Mouse (Mus musculus): Measurements from ENCODE around the gene Rell1. TPM values are rescaled to one million over a fixed set of nuclear protein-coding genes. Genes with fewer than 3 reads are reported as not detected.

The Rell1 gene
- polyA plus RNA-seq, 1 experiment from 2014 or later: 7.9 TPM

DNA sequence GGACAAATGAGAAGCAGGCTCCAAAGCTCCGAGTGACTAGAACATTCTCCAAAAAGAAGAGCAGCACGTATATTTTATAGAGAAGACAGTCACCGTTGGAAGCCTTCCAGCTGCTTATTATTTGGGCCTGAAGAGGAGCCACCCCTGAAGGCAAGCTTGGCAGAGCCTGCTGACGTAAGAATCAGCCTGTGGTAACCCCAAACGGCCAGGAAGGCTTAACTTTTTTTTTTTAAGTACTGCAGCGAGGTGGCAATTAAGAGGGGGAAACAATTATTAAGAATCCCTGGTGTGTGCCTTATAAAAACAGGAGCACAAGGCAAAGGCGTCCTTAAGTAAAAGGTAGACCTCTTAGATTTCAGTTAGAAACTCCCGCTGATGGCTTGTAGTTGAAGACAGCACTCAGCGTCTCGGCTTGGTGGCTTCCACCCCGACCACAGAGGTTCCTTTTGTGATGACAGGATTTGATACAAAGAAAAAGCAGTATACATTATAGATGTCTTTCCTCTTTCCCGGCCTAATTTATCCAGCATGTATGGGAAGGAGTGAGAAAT lies 1.0 kb downstream of the Rell1 start:
- Histone ChIP-seq H3K27me3 (replicated peaks) (no peaks in the 10 kb centered on the region), H3K36me3 (no peaks in the 10 kb centered on the region), H3K4me1 (peaks cover 17% of the 10 kb centered on the region), H3K4me2 (peak overlapping the region; percentile 87), H3K9ac (replicated peaks) (peak overlapping the region; percentile 70), H3K27ac (replicated peaks) (no peak overlapping the region), H3K9me3 (replicated peaks) (no peaks in the 10 kb centered on the region), H3K4me3 (replicated peaks) (peak overlapping the region; percentile 73)
- ATAC-seq (ENCODE audit: low FRiP score): no peak
- WGBS: 2% methylated on average over 12 of the region's 12 CpGs

DNA sequence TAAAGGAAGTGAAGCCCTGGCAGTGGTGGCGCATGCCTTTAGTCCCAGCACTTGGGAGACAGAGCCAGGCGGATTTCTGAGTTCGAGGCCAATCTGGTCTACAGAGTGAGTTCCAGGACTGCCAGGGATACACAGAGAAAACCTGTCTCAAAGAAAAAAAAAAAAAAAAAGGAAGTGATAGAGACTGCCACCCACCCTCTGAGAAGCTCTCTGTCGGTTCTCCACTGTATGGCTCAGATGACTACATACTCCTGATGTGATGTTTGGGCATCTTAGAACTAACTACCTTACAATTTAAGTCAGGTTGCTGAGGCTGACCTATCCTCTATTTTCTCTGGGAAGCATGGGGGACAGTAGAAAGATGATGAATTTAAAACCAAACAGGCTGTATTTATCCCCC lies 2.3 kb downstream of the Rell1 start:
- H3K9me3 ChIP-seq (replicated peaks): no peaks in the 10 kb centered on the region
- H3K27ac ChIP-seq (replicated peaks): no peak overlapping the region
- WGBS: 88% methylated on average over 4 of the region's 4 CpGs
- H3K4me1 ChIP-seq: peaks cover 17% of the 10 kb centered on the region
- no peak overlapping the region for H3K4me3 ChIP-seq (replicated peaks)
- no peak for ATAC-seq (ENCODE audit: low FRiP score)
- no peaks in the 10 kb centered on the region for H3K27me3 ChIP-seq (replicated peaks)
- H3K36me3 ChIP-seq: no peaks in the 10 kb centered on the region
- no peak overlapping the region for H3K9ac ChIP-seq (replicated peaks)
- H3K4me2 ChIP-seq: no peak overlapping the region

DNA sequence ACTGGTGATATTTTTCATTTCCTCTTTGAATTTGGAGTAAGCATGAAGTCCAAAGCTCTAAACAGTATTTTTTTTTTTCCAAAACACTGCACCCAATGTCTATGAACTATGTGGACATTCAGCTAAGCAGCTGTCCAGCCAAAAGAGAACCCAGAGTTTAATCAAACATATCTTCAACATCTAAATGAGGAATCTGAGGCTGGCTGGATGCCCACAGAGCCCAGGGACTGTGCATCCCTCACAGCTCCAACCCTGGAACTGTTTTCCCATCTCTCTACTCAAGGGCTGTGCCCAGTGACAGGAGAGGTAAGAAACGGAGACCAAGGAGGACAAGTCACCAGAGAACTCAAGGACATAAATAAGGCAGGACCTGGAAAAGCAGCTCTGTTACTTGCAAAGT lies 2.8 kb downstream of the Rell1 start:
- Histone ChIP-seq H3K4me2 (no peak overlapping the region), H3K27ac (replicated peaks) (no peak overlapping the region), H3K9ac (replicated peaks) (no peak overlapping the region), H3K9me3 (replicated peaks) (no peaks in the 10 kb centered on the region), H3K4me1 (peaks cover 17% of the 10 kb centered on the region), H3K27me3 (replicated peaks) (no peaks in the 10 kb centered on the region), H3K4me3 (replicated peaks) (no peak overlapping the region), H3K36me3 (no peaks in the 10 kb centered on the region)
- 88% methylated on average over 1 of the region's 1 CpGs for WGBS
- ATAC-seq (ENCODE audit: low FRiP score): no peak

DNA sequence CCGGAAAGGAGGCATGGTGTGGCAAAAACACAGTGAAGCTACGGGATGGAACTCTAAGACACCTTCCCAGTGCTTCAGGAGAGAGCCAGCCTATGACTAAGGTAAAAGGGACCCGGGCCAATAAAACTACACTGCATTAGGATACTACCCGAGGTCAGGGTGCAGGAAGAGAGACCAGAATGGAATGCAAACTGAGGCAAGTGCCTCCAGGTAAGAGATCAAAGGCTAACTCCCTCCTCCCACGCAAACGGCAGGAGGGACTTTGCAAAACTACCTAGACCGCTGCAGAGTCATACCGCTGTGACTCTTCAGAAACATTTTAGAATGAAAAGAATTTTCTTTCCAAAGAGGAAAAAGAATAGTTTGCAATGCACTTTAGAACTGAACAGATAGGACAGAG lies 4.1 kb downstream of the Rell1 start:
- 62% methylated on average over 8 of the region's 8 CpGs for WGBS
- no peak overlapping the region for H3K27ac ChIP-seq (replicated peaks)
- no peak overlapping the region for H3K4me3 ChIP-seq (replicated peaks)
- no peaks in the 10 kb centered on the region for H3K36me3 ChIP-seq
- H3K9me3 ChIP-seq (replicated peaks): no peaks in the 10 kb centered on the region
- H3K4me1 ChIP-seq: peaks cover 17% of the 10 kb centered on the region
- H3K4me2 ChIP-seq: no peak overlapping the region
- ATAC-seq (ENCODE audit: low FRiP score): no peak
- H3K27me3 ChIP-seq (replicated peaks): no peaks in the 10 kb centered on the region
- no peak overlapping the region for H3K9ac ChIP-seq (replicated peaks)

DNA sequence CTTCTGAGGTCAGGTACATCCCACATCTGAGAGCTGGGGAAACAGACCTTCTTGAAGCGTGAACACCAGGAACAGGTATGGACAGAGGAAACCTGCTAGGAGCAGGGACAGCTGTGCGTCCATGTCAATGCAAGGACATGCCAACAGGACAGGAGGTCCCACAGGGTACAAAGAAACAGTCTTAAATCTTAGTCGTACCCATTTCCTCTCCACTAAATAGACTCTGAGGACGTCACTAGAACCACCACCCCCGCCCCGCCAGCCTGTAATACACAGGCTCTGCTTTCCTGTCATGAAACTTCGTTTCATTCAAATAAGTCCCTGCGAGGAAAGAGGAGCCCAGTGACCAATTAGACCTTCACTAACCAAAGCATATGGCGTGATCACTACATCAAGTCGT lies 7.0 kb downstream of the Rell1 start:
- Histone ChIP-seq H3K27ac (replicated peaks) (no peak overlapping the region), H3K36me3 (no peaks in the 10 kb centered on the region), H3K4me2 (no peak overlapping the region), H3K27me3 (replicated peaks) (no peaks in the 10 kb centered on the region), H3K9ac (replicated peaks) (no peak overlapping the region), H3K4me3 (replicated peaks) (no peak overlapping the region), H3K4me1 (peaks cover under 1% of the 10 kb centered on the region; the same call in 1 of the 2 replicates), H3K9me3 (replicated peaks) (no peaks in the 10 kb centered on the region)
- no peak for ATAC-seq (ENCODE audit: low FRiP score)
- WGBS: 79% methylated on average over 10 of the region's 10 CpGs

DNA sequence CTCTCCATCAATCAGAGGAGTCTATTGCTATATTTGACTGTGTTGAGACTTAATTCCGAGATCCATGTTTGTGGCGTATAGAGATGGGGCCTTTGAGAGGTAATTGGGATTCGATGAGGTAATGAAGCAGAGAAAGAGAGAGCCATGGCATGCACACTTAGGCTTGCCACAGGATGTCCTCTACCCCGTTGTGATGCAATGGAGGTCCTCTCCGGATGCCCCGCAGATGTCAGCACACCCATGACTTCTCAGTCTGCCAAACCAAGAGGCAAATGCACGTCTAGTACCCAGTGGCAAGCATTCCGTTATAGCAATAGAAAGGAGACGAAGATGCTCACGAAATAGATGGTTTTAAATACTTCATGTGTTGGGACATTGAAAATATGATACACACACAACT lies 8.1 kb downstream of the Rell1 start:
- Histone ChIP-seq H3K27me3 (replicated peaks) (no peaks in the 10 kb centered on the region), H3K9me3 (replicated peaks) (no peaks in the 10 kb centered on the region), H3K4me1 (no peaks in the 10 kb centered on the region), H3K4me2 (no peak overlapping the region), H3K36me3 (no peaks in the 10 kb centered on the region), H3K27ac (replicated peaks) (no peak overlapping the region), H3K4me3 (replicated peaks) (no peak overlapping the region), H3K9ac (replicated peaks) (no peak overlapping the region)
- ATAC-seq (ENCODE audit: low FRiP score): no peak
- WGBS: 91% methylated on average over 10 of the region's 10 CpGs

DNA sequence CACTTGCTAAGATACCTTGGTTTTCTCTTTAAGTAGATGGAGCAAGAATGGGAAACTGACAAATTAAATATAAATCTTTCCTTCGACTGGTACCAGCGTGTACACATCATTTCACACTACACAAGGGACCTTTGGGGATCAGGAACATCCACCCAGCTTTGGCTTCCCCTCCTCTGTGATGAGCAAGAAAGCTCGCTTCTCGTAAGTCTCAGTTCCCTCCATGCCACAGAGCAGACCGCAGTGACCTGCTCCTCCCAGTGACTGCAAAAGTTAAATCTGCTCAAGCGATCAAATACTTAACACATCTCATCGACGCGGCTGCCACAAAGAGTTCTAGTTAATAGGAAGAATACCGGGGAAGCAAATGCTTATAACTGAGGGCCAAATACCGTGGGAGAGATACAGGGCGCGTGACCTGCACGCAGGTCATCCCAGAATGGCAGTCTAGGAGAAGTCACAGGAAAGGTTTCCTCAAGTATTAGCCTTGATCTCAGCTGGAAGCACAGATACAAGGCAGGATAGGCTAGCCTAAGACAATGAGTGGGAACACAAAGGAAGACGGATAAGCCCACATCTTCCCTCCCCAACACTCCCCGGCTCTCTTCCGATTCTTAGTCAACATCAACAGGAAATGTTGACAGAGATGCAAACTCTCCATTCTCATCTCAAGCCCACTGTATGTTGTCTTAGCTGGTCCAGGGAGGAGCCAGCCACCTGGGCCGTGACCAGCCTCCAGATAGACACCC lies 9.6 kb downstream of the Rell1 start:
- Histone ChIP-seq H3K36me3 (no peaks in the 10 kb centered on the region), H3K4me2 (no peak overlapping the region), H3K4me3 (replicated peaks) (no peak overlapping the region), H3K9ac (replicated peaks) (no peak overlapping the region), H3K4me1 (no peaks in the 10 kb centered on the region), H3K27me3 (replicated peaks) (no peaks in the 10 kb centered on the region), H3K9me3 (replicated peaks) (no peaks in the 10 kb centered on the region), H3K27ac (replicated peaks) (no peak overlapping the region)
- ATAC-seq (ENCODE audit: low FRiP score): no peak
- WGBS: 79% methylated on average over 18 of the region's 18 CpGs

DNA sequence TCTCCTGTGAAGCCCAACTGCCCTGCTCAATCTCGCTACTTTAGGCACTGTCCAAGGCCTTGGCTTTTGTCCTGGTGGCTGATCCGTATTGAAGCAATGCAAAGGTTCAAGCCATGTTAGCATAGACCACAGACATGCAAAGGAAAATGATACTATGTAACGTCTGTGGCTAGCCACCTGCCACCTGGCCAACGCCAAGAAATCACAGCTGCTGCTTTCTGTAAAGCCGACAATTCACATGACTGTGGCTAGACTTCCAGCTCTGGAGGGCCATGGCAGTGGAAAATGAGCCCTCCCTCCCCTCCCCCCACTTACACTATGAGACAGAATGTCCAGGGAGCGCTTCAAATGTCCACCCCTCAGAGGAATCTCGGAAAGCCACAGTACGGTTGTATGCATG lies 11.1 kb downstream of the Rell1 start:
- Histone ChIP-seq H3K4me1 (no peaks in the 10 kb centered on the region), H3K4me2 (no peak overlapping the region), H3K9me3 (replicated peaks) (no peaks in the 10 kb centered on the region), H3K27ac (replicated peaks) (no peak overlapping the region), H3K27me3 (replicated peaks) (no peaks in the 10 kb centered on the region), H3K4me3 (replicated peaks) (no peak overlapping the region), H3K9ac (replicated peaks) (no peak overlapping the region), H3K36me3 (no peaks in the 10 kb centered on the region)
- 78% methylated on average over 8 of the region's 8 CpGs for whole genome bisulfite sequencing
- ATAC-seq (ENCODE audit: low FRiP score): no peak

DNA sequence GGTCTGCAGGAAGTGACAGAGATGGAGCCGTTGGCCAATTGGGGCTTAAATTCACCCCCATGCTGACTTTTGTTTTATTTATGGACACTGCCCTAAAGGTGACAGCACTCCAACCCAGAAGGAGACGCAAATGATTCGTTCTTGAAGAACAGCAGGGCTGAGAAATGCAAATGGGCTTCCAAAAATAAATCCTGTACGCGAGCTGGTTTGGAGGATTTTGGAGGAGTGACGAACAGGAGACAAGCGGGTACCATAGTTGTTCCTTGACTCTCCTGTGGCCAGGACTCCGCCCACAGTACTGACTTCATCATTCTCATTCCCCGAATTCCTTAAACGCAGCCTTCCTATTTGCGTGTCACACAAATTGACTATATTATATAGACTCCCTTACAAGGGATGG lies 12.3 kb downstream of the Rell1 start:
- 89% methylated on average over 11 of the region's 11 CpGs for WGBS
- Histone ChIP-seq H3K4me3 (replicated peaks) (no peak overlapping the region), H3K9ac (replicated peaks) (no peak overlapping the region), H3K9me3 (replicated peaks) (no peaks in the 10 kb centered on the region), H3K4me1 (peaks cover 3% of the 10 kb centered on the region; the same call in 1 of the 2 replicates), H3K36me3 (no peaks in the 10 kb centered on the region), H3K4me2 (no peak overlapping the region), H3K27ac (replicated peaks) (no peak overlapping the region), H3K27me3 (replicated peaks) (no peaks in the 10 kb centered on the region)
- ATAC-seq (ENCODE audit: low FRiP score): no peak

DNA sequence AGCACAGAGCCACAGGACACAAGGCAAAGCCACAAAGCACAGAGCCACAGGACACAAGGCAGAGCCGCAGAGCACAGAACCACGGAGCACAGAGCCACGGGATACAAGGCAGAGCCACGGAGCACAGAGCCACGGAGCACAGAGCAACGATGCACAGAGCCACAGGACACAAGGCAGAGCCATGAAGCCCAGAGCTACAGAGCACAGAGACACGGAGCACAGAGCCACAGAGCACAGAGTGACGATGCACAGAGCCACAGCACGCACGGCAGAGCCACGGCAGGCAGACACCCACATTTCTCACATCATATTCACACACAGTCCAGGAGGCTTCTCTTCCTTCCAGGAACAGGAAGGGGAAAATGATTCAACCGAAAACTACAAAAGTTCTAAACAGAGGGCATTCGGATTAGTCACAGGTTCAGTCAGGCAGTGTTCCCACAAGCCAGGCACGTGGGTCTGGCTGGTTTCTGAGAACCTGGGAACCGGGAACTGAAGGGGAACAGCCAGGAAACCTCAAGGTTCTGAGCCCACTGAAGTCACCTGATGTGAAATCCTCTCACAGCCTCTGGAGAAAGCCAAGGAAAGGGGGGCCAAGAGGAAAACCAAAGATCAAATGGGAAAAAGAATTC lies 15.2 kb downstream of the Rell1 start:
- Histone ChIP-seq H3K36me3 (no peaks in the 10 kb centered on the region), H3K4me1 (peaks cover 3% of the 10 kb centered on the region; the same call in 1 of the 2 replicates), H3K4me3 (replicated peaks) (no peak overlapping the region), H3K27ac (replicated peaks) (no peak overlapping the region), H3K4me2 (no peak overlapping the region), H3K9ac (replicated peaks) (no peak overlapping the region), H3K9me3 (replicated peaks) (no peaks in the 10 kb centered on the region), H3K27me3 (replicated peaks) (no peaks in the 10 kb centered on the region)
- 92% methylated on average over 14 of the region's 15 CpGs for WGBS
- no peak for ATAC-seq (ENCODE audit: low FRiP score)

DNA sequence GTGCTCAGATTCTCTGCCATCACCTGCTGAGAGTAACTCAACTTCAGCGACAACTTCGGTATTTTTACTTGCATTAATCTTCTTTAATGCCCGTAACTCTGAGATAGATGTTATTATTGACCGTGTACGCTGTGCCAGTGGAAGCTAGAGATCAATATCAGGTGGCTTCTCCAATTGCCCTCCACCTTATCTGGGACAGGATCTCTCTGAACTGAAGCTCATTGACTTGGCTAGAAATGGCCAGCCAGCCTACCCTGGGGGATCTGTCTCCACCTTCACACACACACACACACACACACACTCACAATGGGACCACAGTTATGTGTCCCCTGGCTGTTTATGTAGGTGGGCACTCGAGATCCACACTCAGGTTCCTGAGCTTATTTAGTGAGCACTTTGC lies 16.7 kb downstream of the Rell1 start:
- H3K9me3 ChIP-seq (replicated peaks): no peaks in the 10 kb centered on the region
- no peak overlapping the region for H3K27ac ChIP-seq (replicated peaks)
- H3K9ac ChIP-seq (replicated peaks): no peak overlapping the region
- 90% methylated on average over 6 of the region's 6 CpGs for WGBS
- H3K4me3 ChIP-seq (replicated peaks): no peak overlapping the region
- no peaks in the 10 kb centered on the region for H3K27me3 ChIP-seq (replicated peaks)
- H3K36me3 ChIP-seq: no peaks in the 10 kb centered on the region
- H3K4me2 ChIP-seq: no peak overlapping the region
- ATAC-seq (ENCODE audit: low FRiP score): no peak
- H3K4me1 ChIP-seq: peaks cover 3% of the 10 kb centered on the region; the same call in 1 of the 2 replicates

DNA sequence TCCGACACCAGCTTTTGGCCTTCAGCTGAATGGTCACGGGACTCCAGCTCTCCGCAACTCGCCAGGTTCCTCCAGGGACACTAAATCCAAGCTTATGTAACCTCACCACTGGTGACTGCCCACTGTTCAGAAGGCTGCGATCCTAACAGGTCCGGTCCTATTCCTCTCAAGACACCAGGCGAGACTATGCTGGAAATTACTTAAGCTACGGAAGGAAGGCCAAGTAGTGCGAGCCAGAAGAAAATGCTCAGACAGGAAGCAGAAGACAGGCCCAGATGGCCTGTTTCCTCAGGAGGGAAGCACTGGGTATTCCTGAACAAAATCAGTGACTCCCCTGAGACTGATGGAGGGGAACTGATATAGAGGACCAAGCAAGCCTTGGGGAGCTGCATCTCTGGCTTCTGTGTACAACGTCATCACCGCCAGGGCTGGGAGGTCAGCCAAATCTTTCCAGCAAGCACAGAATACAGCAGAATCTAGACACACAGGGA lies 17.2 kb downstream of the Rell1 start:
- 84% methylated on average over 11 of the region's 11 CpGs for WGBS
- no peaks in the 10 kb centered on the region for H3K27me3 ChIP-seq (replicated peaks)
- H3K36me3 ChIP-seq: no peaks in the 10 kb centered on the region
- no peaks in the 10 kb centered on the region for H3K9me3 ChIP-seq (replicated peaks)
- H3K4me2 ChIP-seq: no peak overlapping the region
- no peak overlapping the region for H3K9ac ChIP-seq (replicated peaks)
- ATAC-seq (ENCODE audit: low FRiP score): no peak
- peaks cover 3% of the 10 kb centered on the region; the same call in 1 of the 2 replicates for H3K4me1 ChIP-seq
- H3K27ac ChIP-seq (replicated peaks): no peak overlapping the region
- no peak overlapping the region for H3K4me3 ChIP-seq (replicated peaks)

All from neural tube, embryonic 15.5 days (tissue).